ENCODE assay signal across 12 mouse cellular contexts in genomic region chr11:107792136-107792535, GRCm38 (mm10). TPM values are rescaled to one million over a fixed set of nuclear protein-coding genes. Genes with fewer than 3 reads are reported as not detected.
A peak's percentile ranks its signal among the peaks of the same experiment; 100 is the strongest.
DNase-seq lines count a peak whose midpoint lies in the region; ATAC-seq lines count a peak whose summit lies in the region.
"Had no signal": no experiment of that assay in that cellular context is flagged by ENCODE, and none has a peak within 500 bp of the region (broad histone marks: within the 10 kb centered on the region; RNA-seq: fewer than 3 reads in every experiment).

No protein-coding gene starts in this region.

- H3K4me1 ChIP-seq in hindbrain, embryonic 10.5 days (replicated peaks), result peaks cover 54% of the 10 kb centered on the region
- H3K4me1 ChIP-seq in midbrain, embryonic 13.5 days (replicated peaks), result peaks cover 59% of the 10 kb centered on the region
- peaks cover 23% of the 10 kb centered on the region for H3K4me1 ChIP-seq in heart, embryonic 10.5 days

- peaks cover 29% of the 10 kb centered on the region for H3K36me3 ChIP-seq in hindbrain, embryonic 10.5 days
- peaks cover 26% of the 10 kb centered on the region for H3K36me3 ChIP-seq in midbrain, embryonic 13.5 days
- H3K36me3 ChIP-seq in heart, embryonic 10.5 days, result no peaks in the 10 kb centered on the region
- H3K36me3 ChIP-seq: G1E had no signal

- peak; percentile 31 for DNase-seq in embryo, embryonic 10.5 days (ENCODE audit: low spot score)
- DNase-seq in embryo, embryonic 10 days (ENCODE audit: low spot score), result no peak
- DNase-seq in brain, adult 2 months (ENCODE audit: low read depth, low spot score), result peak; percentile 43
- peak; percentile 35 for DNase-seq in hindbrain, embryonic 10.5 days (ENCODE audit: low spot score)
- DNase-seq in heart, embryonic 10.5 days (ENCODE audit: low spot score), result no peak
- DNase-seq in heart, postnatal 10 days, result no peak
- DNase-seq in heart, adult 11 months, result no peak
- DNase-seq: lung, postnatal 10 days; right cerebral cortex, postnatal 25 days had no signal

- H3K4me2 ChIP-seq in midbrain, embryonic 13.5 days (replicated peaks), result peak overlapping the region; percentile 89

- intact Hi-C loops in heart, postnatal 10 days (cut with DNase I), result no loop called here

- peak overlapping the region; percentile 84 for H3K4me3 ChIP-seq in hindbrain, embryonic 10.5 days
- peak overlapping the region; percentile 79 for H3K4me3 ChIP-seq in midbrain, embryonic 13.5 days (replicated peaks)
- no peak overlapping the region for H3K4me3 ChIP-seq in heart, embryonic 10.5 days

- H3K27ac ChIP-seq in hindbrain, embryonic 10.5 days, result peak overlapping the region; percentile 53; the same call in 1 of the 2 replicates
- H3K27ac ChIP-seq in midbrain, embryonic 13.5 days, result peak overlapping the region; percentile 96
- H3K27ac ChIP-seq in heart, embryonic 10.5 days, result no peak overlapping the region

- peaks cover 56% of the 10 kb centered on the region for H3K27me3 ChIP-seq in hindbrain, embryonic 10.5 days (ENCODE audit: insufficient read depth, poor library complexity, severe bottlenecking)
- peaks cover 8% of the 10 kb centered on the region; the same call in 1 of the 2 replicates for H3K27me3 ChIP-seq in midbrain, embryonic 13.5 days
- H3K27me3 ChIP-seq in heart, embryonic 10.5 days (ENCODE audit: insufficient read depth, poor library complexity, severe bottlenecking), result peaks cover 88% of the 10 kb centered on the region

- no peaks in the 10 kb centered on the region for H3K9me3 ChIP-seq in hindbrain, embryonic 10.5 days
- H3K9me3 ChIP-seq in midbrain, embryonic 13.5 days, result no peaks in the 10 kb centered on the region
- no peaks in the 10 kb centered on the region for H3K9me3 ChIP-seq in heart, embryonic 10.5 days

- peak overlapping the region; percentile 92 for H3K9ac ChIP-seq in midbrain, embryonic 13.5 days (replicated peaks)

- peak; percentile 18; the same call in 1 of the 2 replicates for ATAC-seq in midbrain, embryonic 13.5 days

- 38% methylated on average over 9 of the region's 9 CpGs for WGBS in hindbrain, embryonic 10.5 days
- WGBS in midbrain, embryonic 13.5 days, result 10% methylated on average over 9 of the region's 9 CpGs
- 41% methylated on average over 9 of the region's 9 CpGs for WGBS in heart, embryonic 10.5 days

RNA-seq across cellular contexts. Expression of gene Cacng4, which starts 2.2 kb away (rescaled TPM):
- polyA plus RNA-seq in hindbrain, embryonic 10.5 days (2016; fragmentation: Nextera tagmentation; extraction: Ambion mirVana), result 8.9 and 15.7 TPM in 2 replicates
- polyA plus RNA-seq in midbrain, embryonic 13.5 days (2015; fragmentation: Nextera tagmentation; extraction: Ambion mirVana), result 40.5 and 41.6 TPM in 2 replicates
- polyA plus RNA-seq in heart, embryonic 10.5 days (2016; fragmentation: Nextera tagmentation; extraction: Ambion mirVana), result 0.14 and 0.80 TPM in 2 replicates
- total RNA-seq in heart, postnatal 10 days (2021), result under 1 TPM; 0.32 to 0.65 TPM
- total RNA-seq: hematopoietic stem cell, adult 5-6 weeks had no signal
- polyA plus RNA-seq: G1E had no signal

Comparison
In these comparisons a context has a peak if more than half of its experiments do, and no peak if none do; other contexts are left out.
1. DNase-seq: peak in embryo, embryonic 10.5 days (single experiment), brain, adult 2 months (single experiment) and hindbrain, embryonic 10.5 days (single experiment); none in embryo, embryonic 10 days (single experiment), heart, embryonic 10.5 days (single experiment), heart, postnatal 10 days (0 of 2) and heart, adult 11 months (single experiment).